Mouse (Mus musculus) telencephalon, adult 2 months (tissue): ENCODE results near the gene Zbtb7b.
"Not testable (repeated sequence)": the region's sequence is repeated elsewhere in the genome, so short reads cannot be mapped to it uniquely, and the experiment has no call there.

ENCODE experiments used
- DNase-seq: peaks from one replicate; pipeline ENCODE4 v3.0.0-alpha.2; 2011; ENCODE audit warnings: low read depth, low spot score

Gene Zbtb7b

GRCm38 (mm10) chr3:89394006-89394893 is at the start of gene Zbtb7b:
Zbtb7b (minus strand) TSS chr3:89394776.
- DNase-seq = no peak

GRCm38 (mm10) chr3:89440691-89441090 is 46.1 kb upstream of the Zbtb7b start:
- no peak for DNase-seq

GRCm38 (mm10) chr3:89437269-89437668 is 42.7 kb upstream of the Zbtb7b start:
- DNase-seq = no peak

GRCm38 (mm10) chr3:89436176-89437113 is 41.9 kb upstream of the Zbtb7b start, which contains the start of gene Pbxip1:
Pbxip1 (plus strand) TSS chr3:89436706.
- DNase-seq = no peak

- no peak for DNase-seq
Observed at GRCm38 (mm10) chr3:89435041-89435440, 40.5 kb upstream of the Zbtb7b start.

DNA sequence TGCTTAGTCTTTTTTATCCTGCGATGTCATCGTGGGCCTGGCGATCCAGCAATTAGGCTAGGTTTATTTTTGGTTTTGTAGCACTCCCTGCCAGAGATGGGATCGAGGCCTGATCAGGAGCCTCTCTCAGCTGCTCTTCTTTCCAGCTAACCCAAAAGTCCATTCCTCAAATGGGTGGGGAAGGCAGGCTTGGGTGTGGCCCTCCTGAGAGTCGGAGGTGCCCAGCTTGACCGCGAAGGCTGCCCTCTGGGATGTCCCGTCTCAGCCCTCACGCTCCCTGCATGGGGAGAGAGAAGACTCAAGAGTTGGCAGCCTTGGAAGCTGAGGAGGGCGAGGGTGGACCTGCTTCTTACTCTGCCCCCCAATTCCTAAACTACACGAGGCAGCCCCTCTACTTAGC is 40.0 kb upstream of the Zbtb7b start:
- DNase-seq = no peak

DNA sequence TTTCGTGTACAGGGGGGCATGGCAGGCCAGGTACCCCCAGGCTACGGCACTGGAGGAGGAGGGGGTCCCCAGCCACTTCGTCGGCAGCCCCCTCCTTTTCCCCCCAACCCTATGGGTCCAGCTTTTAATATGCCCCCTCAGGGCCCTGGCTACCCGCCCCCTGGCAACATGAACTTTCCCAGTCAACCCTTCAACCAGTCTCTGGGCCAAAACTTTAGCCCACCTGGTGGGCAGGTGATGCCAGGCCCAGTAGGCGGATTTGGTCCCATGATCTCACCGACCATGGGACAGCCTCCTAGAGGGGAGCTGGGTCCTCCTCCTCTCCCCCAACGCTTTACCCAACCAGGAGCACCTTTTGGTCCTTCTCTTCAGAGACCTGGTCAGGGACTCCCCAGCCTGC is 38.0 kb upstream of the Zbtb7b start:
- no peak for DNase-seq

DNA sequence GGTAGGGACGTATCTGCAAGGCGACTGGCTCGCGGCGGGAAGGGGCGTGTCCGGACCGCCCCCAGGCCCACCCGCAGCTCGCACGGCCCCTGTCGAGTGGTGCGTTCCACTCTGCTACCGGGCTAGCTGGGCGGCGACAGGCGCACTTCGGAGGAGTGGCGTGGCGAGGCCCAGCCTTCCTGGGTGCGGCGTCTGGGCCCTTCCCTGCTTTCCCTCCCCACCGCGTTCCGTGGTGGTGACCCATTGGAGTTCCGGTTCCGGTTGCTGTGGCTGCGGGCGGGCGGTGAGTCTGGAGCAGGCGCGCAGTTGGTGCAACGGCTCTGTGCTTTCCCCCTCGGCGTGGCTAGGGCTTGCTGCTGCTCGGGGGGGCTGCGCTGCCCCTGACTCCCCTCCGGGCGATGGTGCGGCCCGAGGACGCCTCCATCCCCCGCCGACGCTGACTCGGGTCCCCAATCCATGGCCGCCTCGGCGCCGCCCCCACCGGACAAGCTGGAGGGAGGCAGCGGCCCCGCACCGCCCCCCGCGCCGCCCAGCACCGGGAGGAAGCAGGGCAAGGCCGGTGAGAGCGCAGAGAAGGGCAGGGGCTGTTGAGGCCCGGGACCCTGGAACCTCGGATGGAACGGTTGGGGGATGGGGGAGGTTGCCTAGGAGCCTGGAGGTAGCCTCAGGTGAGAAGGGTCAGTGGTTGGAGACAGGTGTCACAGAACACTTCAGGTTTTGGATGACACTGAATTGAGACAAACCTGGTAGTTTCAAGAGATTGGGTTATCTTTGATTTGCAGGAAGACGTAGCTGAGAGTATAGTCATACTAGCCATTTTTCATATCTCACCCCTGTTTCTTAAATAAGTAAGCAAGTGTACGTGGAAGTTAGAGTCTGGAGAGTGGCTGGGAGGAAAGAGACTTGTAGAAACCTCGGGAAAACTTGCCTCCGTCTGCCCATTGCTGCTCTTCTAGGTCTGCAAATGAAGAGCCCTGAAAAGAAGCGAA is 35.9 kb upstream of the Zbtb7b start, which contains the start of gene Pygo2:
Gene Pygo2, plus strand, starts transcription at position 44 of the 989 bp plus-strand sequence.
- DNase-seq = peak; percentile 95

- DNase-seq = not testable (repeated sequence)
Observed at GRCm38 (mm10) chr3:89429021-89429420, 34.4 kb upstream of the Zbtb7b start.

GRCm38 (mm10) chr3:89425876-89426275 is 31.3 kb upstream of the Zbtb7b start:
- DNase-seq = no peak

DNA sequence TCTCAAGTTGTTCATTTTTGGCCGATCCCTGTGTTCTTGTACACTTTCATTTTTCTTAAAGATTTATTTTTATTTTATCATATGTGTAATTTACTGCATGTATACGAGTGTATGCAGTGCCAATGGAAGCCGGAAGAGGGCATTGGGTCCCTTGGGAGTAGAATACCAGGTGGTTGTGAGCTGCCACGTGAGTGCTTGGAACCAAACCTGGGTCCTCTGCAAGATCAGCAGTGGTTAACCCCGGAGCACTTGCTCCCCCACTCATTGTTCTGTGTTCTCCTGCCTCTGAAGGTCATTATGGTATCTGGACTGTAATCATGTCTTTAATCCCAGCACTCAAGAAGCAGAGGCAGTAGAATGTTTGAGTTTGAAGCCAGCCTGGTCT is 30.6 kb upstream of the Zbtb7b start:
- no peak for DNase-seq

GRCm38 (mm10) chr3:89424416-89425140 is 30.0 kb upstream of the Zbtb7b start:
- no peak for DNase-seq

DNA sequence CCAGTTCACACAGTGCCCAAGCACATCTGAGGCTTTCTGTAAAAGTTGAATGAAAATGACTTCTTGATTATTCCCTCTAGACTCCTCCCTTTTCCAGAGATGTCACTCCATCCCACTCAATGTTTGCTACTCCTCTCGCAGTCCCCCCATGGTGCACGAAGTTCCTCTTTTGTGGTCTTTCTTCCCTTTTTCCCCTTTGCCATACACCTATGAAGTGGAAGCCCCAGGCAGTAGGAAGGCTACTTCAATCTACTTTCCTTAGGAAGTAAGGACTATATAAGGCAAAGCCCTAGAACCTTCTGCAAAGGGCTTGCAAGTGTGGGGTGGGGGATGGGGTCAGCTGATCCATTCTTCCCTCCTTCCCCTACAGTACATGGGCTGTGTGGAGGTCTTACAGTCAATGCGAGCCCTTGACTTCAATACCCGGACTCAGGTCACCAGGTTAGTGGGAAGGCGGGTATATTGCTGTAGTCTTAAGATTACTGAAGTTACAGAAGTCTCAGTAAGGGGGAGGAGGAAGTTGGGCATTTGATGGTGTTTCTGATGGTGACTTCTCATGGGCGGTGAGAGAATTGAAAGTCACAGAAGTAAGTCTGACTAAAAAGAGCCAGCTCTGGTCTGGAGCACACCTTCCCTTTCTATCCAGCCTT is 28.1 kb upstream of the Zbtb7b start:
- DNase-seq = no peak

- DNase-seq = no peak
Observed at GRCm38 (mm10) chr3:89421810-89422473, 27.4 kb upstream of the Zbtb7b start.

- peak; percentile 72 for DNase-seq
Observed at GRCm38 (mm10) chr3:89421002-89421774, 26.6 kb upstream of the Zbtb7b start.

DNA sequence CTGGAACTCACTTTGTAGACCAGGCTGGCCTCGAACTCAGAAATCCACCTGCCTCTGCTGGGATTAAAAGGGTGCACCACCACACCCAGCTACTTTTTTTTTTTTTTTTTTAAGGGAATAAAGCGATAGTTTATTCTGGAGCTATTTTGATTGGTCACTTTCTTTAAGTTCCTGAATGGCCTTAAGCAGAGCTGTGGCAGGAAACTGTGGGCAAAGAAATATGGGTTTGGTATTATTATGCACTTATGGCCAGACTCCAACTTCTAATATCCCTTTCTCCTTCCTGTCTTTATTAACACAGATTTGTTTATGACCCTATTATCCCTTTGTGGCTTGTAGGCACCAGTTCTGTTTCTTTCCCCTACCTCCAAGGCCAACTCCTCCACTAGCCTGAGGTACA is 25.8 kb upstream of the Zbtb7b start:
- DNase-seq = no peak

- DNase-seq = no peak
Observed at GRCm38 (mm10) chr3:89419981-89420380, 25.4 kb upstream of the Zbtb7b start.

- no peak for DNase-seq
Observed at GRCm38 (mm10) chr3:89419571-89419970, 25.0 kb upstream of the Zbtb7b start.
